Mouse (Mus musculus) natural killer cell, adult 2 months (primary cell): ENCODE data around the gene Irf6.

Source experiments
- DNase-seq, 2 experiments: peaks; one replicate each; pipeline ENCODE4 v3.0.0; 2022; ENCODE audit warnings: low spot score in 2 of 2

Gene Irf6

DNA sequence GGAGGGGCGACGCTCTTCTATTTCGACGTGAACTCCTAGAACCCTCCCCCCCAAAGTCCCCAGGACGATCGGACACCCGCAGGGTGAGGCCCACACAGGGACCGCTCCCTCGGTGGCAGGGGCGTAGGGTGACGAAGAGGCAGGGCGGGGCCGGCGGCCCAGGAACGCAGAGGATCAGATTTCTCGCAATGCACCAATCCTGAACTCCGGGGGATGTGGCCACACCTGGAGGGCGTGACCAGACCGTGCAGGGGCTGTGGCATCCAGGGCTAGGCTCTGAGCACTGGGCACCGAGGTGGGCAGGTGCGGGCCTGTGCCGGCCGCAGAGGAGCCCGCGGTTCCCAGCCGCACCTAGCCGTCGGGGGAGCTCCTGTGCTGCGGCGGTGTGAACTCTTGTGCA is at the start of gene Irf6:
Gene Irf6 (plus strand): TSS at position 240 of the 400 bp plus-strand sequence.
- DNase-seq: peak in 1 of 2 experiments; percentile 17

GRCm38 (mm10) chr1:193112093-193112492 is 40.8 kb upstream of the Irf6 start:
- no peak for DNase-seq

GRCm38 (mm10) chr1:193122793-193123192 is 30.1 kb upstream of the Irf6 start:
- no peak for DNase-seq

DNA sequence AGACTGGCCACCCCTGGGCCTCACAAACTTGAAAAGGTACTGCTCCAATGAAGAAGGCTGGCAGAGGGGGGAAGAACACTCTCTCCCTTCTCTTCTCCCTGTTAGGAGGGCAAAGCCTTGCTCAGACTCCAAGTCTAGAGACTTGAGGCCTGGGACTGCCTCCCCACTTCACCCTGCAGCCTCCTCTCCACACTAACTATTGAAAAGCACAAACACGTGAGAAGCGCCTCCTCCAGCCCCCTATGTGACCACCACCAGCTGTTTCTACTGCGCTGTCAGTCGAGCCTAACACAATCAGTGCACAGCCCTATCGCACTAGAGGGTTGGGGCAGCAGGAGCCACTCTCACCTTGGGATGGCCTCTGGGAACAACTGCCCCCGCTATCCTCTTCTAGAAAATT is 29.6 kb upstream of the Irf6 start:
- DNase-seq: no peak

GRCm38 (mm10) chr1:193125835-193126234 is 27.1 kb upstream of the Irf6 start:
- DNase-seq: no peak

DNA sequence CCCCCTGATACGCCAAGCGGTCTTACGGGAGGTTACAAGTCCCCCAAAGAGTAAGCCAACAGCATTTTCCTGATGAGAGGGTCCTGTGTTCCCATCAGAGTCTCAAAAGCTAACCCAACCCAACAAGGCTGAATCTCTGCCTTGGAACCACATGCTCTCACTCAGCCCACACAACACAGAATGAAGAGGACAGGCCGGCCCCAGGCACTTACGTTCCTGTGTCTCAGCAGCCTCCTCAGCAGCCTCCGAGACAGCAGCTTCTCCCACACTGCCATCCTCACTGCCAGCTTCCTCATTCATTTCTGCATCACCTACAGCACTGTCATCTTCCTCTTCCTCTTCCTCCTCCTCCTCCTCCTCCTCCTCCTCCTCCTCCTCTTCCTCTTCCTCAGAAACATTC is 24.9 kb upstream of the Irf6 start:
- DNase-seq: no peak

DNA sequence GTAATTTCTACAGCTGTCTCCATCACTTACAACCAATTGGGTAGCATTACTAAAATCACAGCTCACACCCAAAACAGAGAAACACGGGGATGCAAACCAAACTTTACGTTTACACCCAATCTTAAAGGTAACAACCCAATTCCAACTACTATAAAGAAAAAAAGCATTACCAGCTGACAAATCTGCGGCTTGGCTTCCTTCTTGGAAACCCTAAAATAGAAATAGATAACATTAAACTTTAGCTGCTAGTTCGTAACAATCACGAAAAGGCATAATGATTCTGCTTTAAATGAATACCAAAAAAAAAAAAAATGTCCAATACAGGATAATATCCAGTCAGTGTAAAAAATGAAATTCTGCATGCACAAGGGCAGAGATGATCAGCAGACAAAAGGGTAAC is 23.6 kb upstream of the Irf6 start:
- no peak for DNase-seq

- DNase-seq: peak; percentile 93 to 95
These were observed 23.0 kb upstream of the Irf6 start, which contains the start of gene Diexf for GRCm38 (mm10) chr1:193129786-193130455. TSS of gene Diexf (minus strand) at chr1:193130272.

DNA sequence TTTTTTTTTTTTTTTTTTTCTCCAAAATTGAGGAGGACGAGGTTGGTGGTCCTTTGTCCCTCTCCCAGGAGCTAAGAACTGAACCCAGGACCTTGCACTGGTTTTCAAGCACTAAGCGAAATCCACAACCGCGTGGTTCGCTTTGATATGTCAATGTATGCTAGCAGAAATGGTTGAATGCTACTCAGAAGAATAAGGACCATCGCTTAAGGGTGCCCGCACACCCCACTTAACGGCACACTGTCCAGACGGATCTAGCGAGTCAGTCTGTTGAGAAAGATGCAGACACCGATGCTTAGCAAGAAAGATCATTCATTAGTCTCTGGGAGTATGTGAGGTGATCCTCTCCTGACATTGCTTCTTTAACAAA is 22.5 kb upstream of the Irf6 start:
- no peak for DNase-seq

DNA sequence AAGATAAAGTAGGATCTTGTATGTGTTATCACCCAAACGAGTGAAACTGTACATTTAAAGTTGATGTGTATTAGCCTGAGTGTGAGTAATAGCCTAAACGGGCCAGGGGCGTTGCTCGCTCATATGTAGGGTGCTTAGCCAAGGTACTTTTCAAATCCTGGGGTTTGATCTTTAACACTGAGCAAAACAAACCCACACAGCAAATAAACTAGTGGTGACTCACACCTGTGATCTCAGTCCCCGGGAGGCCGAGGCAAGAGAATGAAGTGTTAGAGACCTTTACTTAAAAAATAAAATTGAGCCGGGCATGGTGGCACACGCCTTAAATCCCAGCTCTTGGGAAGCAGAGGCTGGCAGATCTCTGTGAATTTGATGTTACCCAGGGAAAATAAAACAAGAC is 22.1 kb upstream of the Irf6 start:
- DNase-seq: peak in 1 of 2 experiments; percentile 3

DNA sequence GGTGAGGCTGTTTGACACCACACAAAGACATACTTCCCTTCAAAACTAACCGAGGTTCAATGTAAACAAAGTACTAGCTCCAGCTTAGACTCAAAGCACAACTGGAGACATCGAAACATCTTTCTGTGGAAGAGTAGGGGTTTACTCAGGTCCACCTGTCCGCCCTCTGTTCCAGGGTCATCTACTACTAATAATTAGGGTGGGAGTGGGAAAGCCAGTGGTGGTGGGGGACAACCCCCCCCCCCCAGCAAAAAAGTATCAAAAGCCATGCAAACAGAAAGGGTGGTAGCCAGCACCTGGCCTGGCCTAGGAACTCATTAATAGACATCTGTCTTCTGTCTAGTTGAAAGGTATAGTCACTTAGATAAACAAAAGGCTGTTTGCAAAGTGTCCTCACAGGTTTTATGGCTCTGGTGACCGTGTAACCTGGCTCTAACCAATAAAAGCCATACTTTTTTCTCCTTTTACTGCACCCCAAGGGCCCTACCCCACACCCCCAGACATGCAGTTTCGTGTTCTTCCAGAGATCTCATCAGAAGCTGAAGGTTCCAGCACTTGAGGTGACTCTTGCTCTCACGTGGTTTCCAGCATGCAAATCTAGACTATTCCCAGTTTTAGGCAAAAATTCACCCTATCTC is 21.5 kb upstream of the Irf6 start:
- DNase-seq: no peak

DNA sequence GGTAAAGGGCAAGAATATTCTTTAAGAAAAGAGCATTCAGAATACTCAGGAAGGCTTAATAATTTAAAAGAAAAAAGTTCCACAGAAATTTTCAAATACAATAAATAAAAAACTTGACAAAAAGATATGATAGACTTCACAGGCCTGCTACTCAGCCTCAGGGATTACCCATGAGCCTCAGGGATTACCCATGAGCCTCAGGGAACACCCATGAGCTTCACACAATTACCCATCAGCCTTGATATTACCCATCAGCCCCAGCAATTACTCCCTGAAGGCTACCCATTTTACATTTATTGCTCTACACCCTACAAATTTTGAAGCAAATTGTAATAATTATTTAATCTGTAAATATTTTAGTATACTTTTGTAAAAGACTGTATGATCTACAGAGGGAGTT is 20.5 kb upstream of the Irf6 start:
- no peak for DNase-seq

GRCm38 (mm10) chr1:193133726-193134125 is 19.2 kb upstream of the Irf6 start:
- no peak for DNase-seq

DNA sequence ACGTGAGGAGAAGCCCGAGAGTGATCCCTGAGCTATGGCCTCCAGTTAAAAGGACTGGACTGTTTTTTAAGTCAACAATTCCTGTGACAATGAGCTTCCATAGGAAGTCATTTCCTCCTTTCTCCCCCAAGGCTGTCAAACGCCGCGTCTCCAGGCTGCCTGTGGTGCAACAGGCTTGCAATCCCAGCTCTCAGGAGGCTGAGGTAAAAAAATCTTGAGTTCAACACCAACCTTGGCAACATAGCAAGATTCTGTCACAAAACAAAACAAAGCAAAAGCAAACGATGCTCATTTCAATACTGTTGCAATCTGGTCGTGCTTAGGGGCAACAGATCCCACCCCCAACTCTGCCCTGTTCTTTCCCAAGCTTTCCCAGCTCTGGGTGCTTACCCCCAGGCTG is 14.8 kb upstream of the Irf6 start:
- no peak for DNase-seq

GRCm38 (mm10) chr1:193138669-193139068 is 14.2 kb upstream of the Irf6 start:
- DNase-seq: no peak

GRCm38 (mm10) chr1:193141118-193141517 is 11.8 kb upstream of the Irf6 start:
- no peak for DNase-seq

GRCm38 (mm10) chr1:193142517-193143062 is 10.3 kb upstream of the Irf6 start:
- no peak for DNase-seq

- DNase-seq: no peak
These were observed 8.4 kb upstream of the Irf6 start for GRCm38 (mm10) chr1:193144516-193144915.

- DNase-seq: no peak
These were observed 7.8 kb upstream of the Irf6 start for GRCm38 (mm10) chr1:193145101-193145500.

GRCm38 (mm10) chr1:193146416-193146815 is 6.5 kb upstream of the Irf6 start:
- DNase-seq: no peak

DNA sequence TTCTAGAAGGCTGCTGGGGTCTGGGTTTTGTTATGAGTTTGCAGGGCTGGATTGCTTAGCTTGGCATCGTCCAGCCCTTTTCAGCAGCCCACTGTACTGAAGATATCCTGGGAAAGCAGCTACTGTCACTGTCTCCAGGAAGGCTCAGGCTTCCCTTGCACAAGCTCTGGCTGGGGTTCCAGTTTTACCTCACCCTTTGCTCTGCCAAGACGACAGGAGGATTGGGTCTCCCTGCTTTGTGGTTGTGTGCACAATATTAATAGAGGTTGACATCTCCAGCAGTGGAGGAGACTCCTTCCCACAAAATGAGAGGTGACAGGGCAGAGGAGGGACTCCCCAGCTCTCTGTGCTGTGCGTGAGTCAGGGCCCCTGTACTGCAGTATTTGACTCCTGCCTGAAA is 3.7 kb upstream of the Irf6 start:
- no peak for DNase-seq

GRCm38 (mm10) chr1:193151134-193151533 is 1.8 kb upstream of the Irf6 start:
- no peak for DNase-seq

DNA sequence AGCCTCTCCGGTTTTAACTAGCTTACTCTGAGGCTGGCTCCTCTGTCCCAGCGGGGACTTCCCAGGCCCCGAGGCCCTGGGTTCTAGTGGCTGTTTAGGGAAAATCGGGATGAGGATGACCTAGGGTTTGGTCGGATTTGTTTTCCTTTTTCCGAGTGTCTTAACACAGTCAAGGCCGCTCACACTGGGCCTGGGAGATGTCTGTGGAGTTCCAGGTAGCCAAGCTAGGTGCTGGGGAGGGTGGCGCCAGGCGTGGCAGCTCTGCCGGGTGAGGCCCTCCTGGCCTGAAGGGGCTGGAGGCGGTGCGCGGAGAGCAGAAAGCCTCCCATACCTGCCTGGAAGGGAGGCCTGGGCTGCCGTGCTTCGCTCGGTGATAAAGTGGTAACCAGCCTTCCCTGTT is 650 bp downstream of the Irf6 start:
- no peak for DNase-seq
